Mouse (Mus musculus) spleen, adult 2 months (tissue): ENCODE measurements around the gene Shc4. TPM values are rescaled to one million over a fixed set of nuclear protein-coding genes. Genes with fewer than 3 reads are reported as not detected.

Source experiments
- DNase-seq, 2 experiments: peaks; one replicate each; pipeline versions ENCODE4 v3.0.0 to v3.0.0-alpha.2; 2012 to 2021; ENCODE audit warnings: low spot score in 2 of 2, low read depth in 1 of 2
- H3K27ac ChIP-seq: fragments of 200-500 bp; 2 replicates; pipeline ENCODE4 v1.5.1; 2012; ENCODE audit warnings: low read length, inconsistent platforms; ENCODE audit not compliant: insufficient read depth
- H3K27me3 ChIP-seq: fragments of 200-500 bp; 2 replicates; pipeline ENCODE4 v1.6.1; 2012; ENCODE audit warnings: mild to moderate bottlenecking, moderate library complexity, low read length, inconsistent platforms; ENCODE audit not compliant: control insufficient read depth, insufficient read depth
- H3K36me3 ChIP-seq: fragments of 200-500 bp; 2 replicates; pipeline ENCODE4 v1.6.1; 2012; ENCODE audit warnings: mild to moderate bottlenecking, low read length, inconsistent platforms; ENCODE audit not compliant: control insufficient read depth, insufficient read depth
- H3K4me1 ChIP-seq: fragments of 200-500 bp; 2 replicates; pipeline ENCODE4 v1.6.1; 2011; ENCODE audit warnings: inconsistent platforms; ENCODE audit not compliant: control insufficient read depth, insufficient read depth, insufficient read length
- H3K4me3 ChIP-seq: fragments of 200-500 bp; 2 replicates; pipeline ENCODE4 v1.5.1; 2011; ENCODE audit warnings: mild to moderate bottlenecking, inconsistent platforms; ENCODE audit not compliant: insufficient read depth, insufficient read length; ENCODE audit errors: extremely low read depth
- CTCF ChIP-seq: fragments of 200-500 bp; IDR thresholded peaks from 2 replicates; pipeline ENCODE4 v1.5.1; 2011; ENCODE audit warnings: mild to moderate bottlenecking, inconsistent platforms; ENCODE audit not compliant: insufficient read depth, insufficient read length, insufficient replicate concordance; ENCODE audit errors: extremely low read depth
- POLR2A ChIP-seq: fragments of 200-500 bp; IDR thresholded peaks from 2 replicates; pipeline ENCODE4 v1.6.1; 2011; ENCODE audit warnings: low read depth, low read length, inconsistent platforms
- WGBS: fragments of 180-500 bp; shearing (Covaris S2); methylation state at CpG from one replicate; pipeline ENCODE4 v1.1.7; 2018; 5-methylcytosine and 5-hydroxymethylcytosine counted together
- polyA plus RNA-seq: library from polyadenylated mRNA; depleted of rRNA; stranded (reverse); fragments of >200 nt; gene quantifications from 2 replicates; pipeline ENCODE4 v1.2.3, GENCODE M21; 2012

The Shc4 gene
- polyA plus RNA-seq, 1 experiment, result 0.23 TPM

- TF ChIP-seq POLR2A (no peak), CTCF (no peak)
- 40% methylated on average over 8 of the region's 20 CpGs for WGBS
- Histone ChIP-seq H3K36me3 (no peaks in the 10 kb centered on the region; the same call in 1 of the 2 replicates), H3K27ac (no peak overlapping the region), H3K27me3 (no peaks in the 10 kb centered on the region), H3K4me3 (peak overlapping the region; percentile 79), H3K4me1 (no peaks in the 10 kb centered on the region)
- no peak for DNase-seq
These were observed 51.4 kb downstream of the Shc4 start for GRCm38 (mm10) chr2:125672568-125672956.

- DNase-seq, result no peak
- 21% methylated on average over 1 of the region's 1 CpGs for WGBS
- Histone ChIP-seq H3K4me3 (no peak overlapping the region), H3K36me3 (no peaks in the 10 kb centered on the region; the same call in 1 of the 2 replicates), H3K27me3 (no peaks in the 10 kb centered on the region), H3K4me1 (no peaks in the 10 kb centered on the region), H3K27ac (no peak overlapping the region)
- no peak for TF ChIP-seq POLR2A
- no peak for TF ChIP-seq CTCF
These were observed 53.1 kb downstream of the Shc4 start for GRCm38 (mm10) chr2:125670846-125671245.

- Histone ChIP-seq H3K4me1 (no peaks in the 10 kb centered on the region), H3K27ac (no peak overlapping the region), H3K27me3 (no peaks in the 10 kb centered on the region), H3K4me3 (no peak overlapping the region), H3K36me3 (no peaks in the 10 kb centered on the region)
- TF ChIP-seq CTCF (no peak), POLR2A (no peak)
- DNase-seq, result no peak
- WGBS, result 53% methylated on average over 7 of the region's 7 CpGs
These were observed 56.2 kb downstream of the Shc4 start for GRCm38 (mm10) chr2:125667721-125668120.

- no peak overlapping the region; the same call in 1 of the 2 replicates for H3K4me3 ChIP-seq
- no peaks in the 10 kb centered on the region for H3K36me3 ChIP-seq
- TF ChIP-seq CTCF (no peak), POLR2A (no peak)
- H3K27me3 ChIP-seq, result no peaks in the 10 kb centered on the region
- DNase-seq, result no peak
- WGBS, result 12% methylated on average over 5 of the region's 5 CpGs
- H3K27ac ChIP-seq, result no peak overlapping the region; the same call in 1 of the 2 replicates
- H3K4me1 ChIP-seq, result no peaks in the 10 kb centered on the region
These were observed 56.8 kb downstream of the Shc4 start for GRCm38 (mm10) chr2:125667184-125667583.

- Histone ChIP-seq H3K27me3 (no peaks in the 10 kb centered on the region), H3K27ac (no peak overlapping the region), H3K4me1 (no peaks in the 10 kb centered on the region), H3K36me3 (no peaks in the 10 kb centered on the region), H3K4me3 (no peak overlapping the region)
- DNase-seq, result no peak
- WGBS, result 54% methylated on average over 4 of the region's 4 CpGs
- no peak for TF ChIP-seq POLR2A
- no peak for TF ChIP-seq CTCF
These were observed 57.3 kb downstream of the Shc4 start for GRCm38 (mm10) chr2:125666668-125667067.

DNA sequence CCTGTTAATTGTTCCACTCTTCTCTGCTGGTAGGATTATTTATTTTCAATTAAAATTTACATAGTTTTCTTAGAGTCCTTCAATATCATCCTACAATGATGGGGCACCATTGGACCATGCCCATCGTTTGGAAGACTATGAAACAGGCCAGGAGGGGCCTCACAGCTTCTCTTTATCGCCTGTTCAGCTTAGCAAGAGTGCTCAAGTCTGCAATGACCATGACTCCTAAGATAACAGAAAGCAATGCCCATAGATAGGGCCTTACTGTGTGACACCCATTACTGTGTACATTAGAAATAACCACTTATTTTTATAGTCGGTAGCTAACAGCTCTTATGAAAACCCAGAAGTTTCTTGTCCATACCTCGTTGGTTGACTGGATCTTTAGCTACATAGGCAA lies 58.0 kb downstream of the Shc4 start:
- 80% methylated on average over 4 of the region's 4 CpGs for WGBS
- Histone ChIP-seq H3K27me3 (no peaks in the 10 kb centered on the region), H3K27ac (no peak overlapping the region), H3K4me3 (no peak overlapping the region), H3K36me3 (no peaks in the 10 kb centered on the region), H3K4me1 (no peaks in the 10 kb centered on the region)
- TF ChIP-seq POLR2A, result no peak
- no peak for TF ChIP-seq CTCF
- no peak for DNase-seq

GRCm38 (mm10) chr2:125665213-125665612 lies 58.7 kb downstream of the Shc4 start:
- no peak overlapping the region for H3K27ac ChIP-seq
- WGBS, result 87% methylated on average over 5 of the region's 5 CpGs
- TF ChIP-seq POLR2A, result no peak
- H3K36me3 ChIP-seq, result no peaks in the 10 kb centered on the region
- H3K27me3 ChIP-seq, result no peaks in the 10 kb centered on the region
- no peak overlapping the region for H3K4me3 ChIP-seq
- no peaks in the 10 kb centered on the region for H3K4me1 ChIP-seq
- DNase-seq, result no peak

- Histone ChIP-seq H3K4me3 (no peak overlapping the region), H3K27me3 (no peaks in the 10 kb centered on the region), H3K4me1 (no peaks in the 10 kb centered on the region), H3K27ac (no peak overlapping the region), H3K36me3 (no peaks in the 10 kb centered on the region)
- WGBS, result 81% methylated on average over 3 of the region's 3 CpGs
- DNase-seq, result no peak
- TF ChIP-seq CTCF (no peak), POLR2A (no peak)
These were observed 61.4 kb downstream of the Shc4 start for GRCm38 (mm10) chr2:125662517-125662916.
